Mouse (Mus musculus) heart, postnatal 0 days (tissue): ENCODE results near the gene Hsd17b2.

Experiments
- CTCF ChIP-seq: IDR thresholded peaks from 2 replicates; pipeline ENCODE4 v1.5.1; 2016; ENCODE audit warnings: antibody characterized with exemption, control low read depth, low read depth
- EP300 ChIP-seq: IDR thresholded peaks from 2 replicates; pipeline ENCODE4 v1.6.1; 2016; ENCODE audit warnings: antibody characterized with exemption, low read depth

DNA sequence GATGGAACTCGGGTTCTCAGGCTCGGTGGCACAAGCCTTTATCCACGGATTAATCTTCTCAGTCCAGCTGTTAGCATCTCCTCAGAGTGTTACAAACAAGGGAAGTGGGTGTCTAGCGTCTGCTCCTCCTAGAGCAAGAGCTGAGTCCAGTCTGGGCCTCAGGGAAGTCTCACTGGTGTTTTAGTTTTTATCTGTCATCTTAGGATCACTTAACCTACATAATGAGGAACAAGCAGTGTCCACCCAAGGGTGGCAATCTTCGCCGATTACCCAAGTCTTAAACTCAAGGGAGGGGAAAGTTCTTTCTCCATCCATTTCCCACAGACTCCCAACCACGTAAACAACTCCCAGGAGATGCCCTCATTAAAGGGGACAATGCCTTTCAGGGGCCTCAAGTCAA is 24.8 kb downstream of the Hsd17b2 start:
- TF ChIP-seq CTCF (no peak), EP300 (no peak)
